Mouse (Mus musculus) layer of hippocampus, postnatal 36 days (tissue): ENCODE results near the gene Dok3. TPM values are rescaled to one million over a fixed set of nuclear protein-coding genes. Genes with fewer than 3 reads are reported as not detected.

Experiments
- DNase-seq, 2 experiments: peaks; one replicate each; pipeline ENCODE4 v3.0.0; 2022
- microRNA-seq, 2 experiments: library from miRNA; unstranded; fragments of <30 nt; microRNA quantifications; one replicate each; pipeline ENCODE4 v1.2.0; 2021
- total RNA-seq, 2 experiments: library from RNA; stranded (reverse); gene quantifications; 2 replicates each; pipeline ENCODE4 v1.2.3; 2021

Dok3 gene
- total RNA-seq, 2 experiments from 2014 or later, result 17.0 to 20.6 TPM

- DNase-seq, result no peak
Measured at GRCm38 (mm10) chr13:55475750-55476149, 53.3 kb downstream of the Dok3 start.

GRCm38 (mm10) chr13:55474621-55475069, 54.5 kb downstream of the Dok3 start:
- peak; percentile 77 to 78 for DNase-seq

GRCm38 (mm10) chr13:55473961-55474360, 55.1 kb downstream of the Dok3 start:
- DNase-seq, result peak in 1 of 2 experiments; percentile 33

Small RNAs within 50 kb of the gene (microRNA-seq; reads per million reads assigned to microRNA genes)
- gene Mir6944, result 63.3 to 98.8 reads per million in 2 experiments
- 5.1 to 5.7 reads per million in 2 experiments for gene Mir6945

Other genes starting within 250 kb of the Dok3 start
- 100 to 1,000 TPM; 140 to 157 TPM for gene Prelid1, start 208.8 kb downstream of the Dok3 start, total RNA-seq
- 10 to 100 TPM; 78.8 to 84.3 TPM for gene Rab24, start 207.3 kb downstream of the Dok3 start, total RNA-seq
- 1 to 10 TPM in 1 of 2 experiments, under 1 TPM in 1; 0.87 to 1.4 TPM for gene Mxd3, start 199.5 kb downstream of the Dok3 start, total RNA-seq
- gene Lman2, start 166.5 kb downstream of the Dok3 start, total RNA-seq, result 10 to 100 TPM; 58.3 to 70.5 TPM
- 100 to 1,000 TPM in 1 of 2 experiments, 10 to 100 TPM in 1; 95.2 to 110 TPM for gene Rgs14, start 159.6 kb downstream of the Dok3 start, total RNA-seq
- gene Slc34a1, start 131.1 kb downstream of the Dok3 start, total RNA-seq, result not detected
- gene Pfn3, start 114.1 kb downstream of the Dok3 start, total RNA-seq, result not detected
- under 1 TPM; 0.32 to 0.71 TPM for gene F12, start 102.5 kb downstream of the Dok3 start, total RNA-seq
- 10 to 100 TPM; 67.7 to 71.1 TPM for gene Grk6, start 84.2 kb downstream of the Dok3 start, total RNA-seq
- gene Prr7, start 65.0 kb downstream of the Dok3 start, total RNA-seq, result 10 to 100 TPM; 86.1 to 86.6 TPM
- 100 to 1,000 TPM; 388 to 393 TPM for gene Dbn1, start 41.2 kb downstream of the Dok3 start, total RNA-seq
- 10 to 100 TPM; 89.6 to 94.1 TPM for gene Pdlim7, start 15.6 kb downstream of the Dok3 start, total RNA-seq
- 10 to 100 TPM; 59.4 to 60.2 TPM for gene Ddx41, start 7.4 kb upstream of the Dok3 start, total RNA-seq
- gene Fam193b, start 41.8 kb upstream of the Dok3 start, total RNA-seq, result 10 to 100 TPM; 88.6 to 96.2 TPM
- 100 to 1,000 TPM; 141 to 143 TPM for gene Tmed9, start 44.4 kb upstream of the Dok3 start, total RNA-seq
- gene B4galt7, start 70.6 kb upstream of the Dok3 start, total RNA-seq, result 10 to 100 TPM; 23.6 to 25.0 TPM
- gene Caml, start 93.7 kb upstream of the Dok3 start, total RNA-seq, result 10 to 100 TPM; 44.2 to 47.9 TPM
- 10 to 100 TPM; 47.4 to 52.6 TPM for gene Ddx46, start 105.7 kb upstream of the Dok3 start, total RNA-seq
- gene B230219D22Rik, start 163.8 kb upstream of the Dok3 start, total RNA-seq, result 10 to 100 TPM; 80.7 to 84.1 TPM
- 10 to 100 TPM; 74.8 to 78.1 TPM for gene Txndc15, start 185.4 kb upstream of the Dok3 start, total RNA-seq
- gene Pcbd2, start 198.1 kb upstream of the Dok3 start, total RNA-seq, result 10 to 100 TPM; 32.5 to 35.4 TPM